Mouse (Mus musculus) liver, embryonic 15.5 days (tissue): Measurements from ENCODE around the gene Unc5c. TPM values are rescaled to one million over a fixed set of nuclear protein-coding genes. Genes with fewer than 3 reads are reported as not detected.

Experiments used
- ATAC-seq: fragments of 200-750 bp; cut with Nextera tagmentation; 2 replicates; pipeline ENCODE4 v1.8.0; 2017; ENCODE audit warnings: moderate number of reproducible peaks, mild to moderate bottlenecking, moderate library complexity; ENCODE audit not compliant: insufficient read depth
- H3K27ac ChIP-seq: fragments of 300-500 bp; sonication (generic); replicated peaks from 2 replicates; pipeline ENCODE4 v1.5.1; 2015; ENCODE audit warnings: mild to moderate bottlenecking, inconsistent platforms
- H3K27me3 ChIP-seq: fragments of 300-500 bp; sonication (generic); 2 replicates; pipeline ENCODE4 v1.6.1; 2015; ENCODE audit warnings: mild to moderate bottlenecking, inconsistent platforms
- H3K36me3 ChIP-seq: fragments of 300-500 bp; sonication (generic); replicated peaks from 2 replicates; pipeline ENCODE4 v1.6.1; 2015; ENCODE audit warnings: moderate library complexity, mild to moderate bottlenecking, inconsistent platforms
- H3K4me1 ChIP-seq: fragments of 300-500 bp; sonication (generic); replicated peaks from 2 replicates; pipeline ENCODE4 v1.6.1; 2015; ENCODE audit warnings: inconsistent platforms
- H3K4me2 ChIP-seq: fragments of 300-500 bp; sonication (generic); 2 replicates; pipeline ENCODE4 v1.6.1; 2015; ENCODE audit warnings: moderate library complexity, mild to moderate bottlenecking, inconsistent platforms
- H3K4me3 ChIP-seq: fragments of 300-500 bp; sonication (generic); replicated peaks from 2 replicates; pipeline ENCODE4 v1.5.1; 2015; ENCODE audit warnings: mild to moderate bottlenecking, inconsistent platforms
- H3K9ac ChIP-seq: fragments of 300-500 bp; sonication (generic); 2 replicates; pipeline ENCODE4 v1.6.1; 2015; ENCODE audit warnings: moderate library complexity, mild to moderate bottlenecking, inconsistent platforms
- H3K9me3 ChIP-seq: fragments of 300-500 bp; sonication (generic); replicated peaks from 2 replicates; pipeline ENCODE4 v1.6.1; 2016; ENCODE audit warnings: inconsistent platforms
- WGBS: fragments of 180-500 bp; shearing (Covaris S2); methylation state at CpG from one replicate; pipeline ENCODE4 v1.1.7; 2015; ENCODE audit warnings: mixed read lengths; ENCODE audit not compliant: insufficient replicate concordance; 5-methylcytosine and 5-hydroxymethylcytosine counted together
- polyA plus RNA-seq: library from polyadenylated mRNA; unstranded; fragments of >200 nt; fragmentation: Nextera tagmentation; extraction: Ambion mirVana; gene quantifications from 2 replicates; pipeline ENCODE4 v1.2.1, GENCODE M21; 2015

The Unc5c gene
- polyA plus RNA-seq, 1 experiment from 2014 or later = 0.21 TPM

- WGBS = 79% methylated on average over 2 of the region's 2 CpGs
- Histone ChIP-seq H3K9me3 (no peaks in the 10 kb centered on the region), H3K27ac (no peak overlapping the region), H3K4me2 (no peak overlapping the region), H3K36me3 (no peaks in the 10 kb centered on the region), H3K4me1 (no peaks in the 10 kb centered on the region), H3K27me3 (no peaks in the 10 kb centered on the region), H3K9ac (no peak overlapping the region), H3K4me3 (no peak overlapping the region)
- ATAC-seq = no peak
Measured at GRCm38 (mm10) chr3:141597974-141598373, 133.0 kb downstream of the Unc5c start.

- Histone ChIP-seq H3K4me2 (no peak overlapping the region), H3K36me3 (no peaks in the 10 kb centered on the region), H3K9ac (no peak overlapping the region), H3K27me3 (no peaks in the 10 kb centered on the region), H3K4me1 (no peaks in the 10 kb centered on the region), H3K27ac (no peak overlapping the region), H3K9me3 (no peaks in the 10 kb centered on the region), H3K4me3 (no peak overlapping the region)
- 61% methylated on average over 2 of the region's 2 CpGs for WGBS
- no peak for ATAC-seq
Measured at GRCm38 (mm10) chr3:141598936-141599335, 133.9 kb downstream of the Unc5c start.

GRCm38 (mm10) chr3:141601072-141601549, 136.1 kb downstream of the Unc5c start:
- Histone ChIP-seq H3K4me3 (no peak overlapping the region), H3K27me3 (no peaks in the 10 kb centered on the region), H3K27ac (no peak overlapping the region), H3K4me1 (no peaks in the 10 kb centered on the region), H3K9me3 (no peaks in the 10 kb centered on the region), H3K4me2 (no peak overlapping the region), H3K9ac (no peak overlapping the region), H3K36me3 (no peaks in the 10 kb centered on the region)
- 21% methylated on average over 6 of the region's 6 CpGs for WGBS
- ATAC-seq = no peak

- no peak for ATAC-seq
- H3K4me2 ChIP-seq = no peak overlapping the region
- H3K27me3 ChIP-seq = no peaks in the 10 kb centered on the region
- WGBS = 40% methylated on average over 1 of the region's 1 CpGs
- H3K27ac ChIP-seq = no peak overlapping the region
- no peak overlapping the region for H3K4me3 ChIP-seq
- no peaks in the 10 kb centered on the region for H3K36me3 ChIP-seq
- no peaks in the 10 kb centered on the region for H3K9me3 ChIP-seq
- no peak overlapping the region for H3K9ac ChIP-seq
- H3K4me1 ChIP-seq = no peaks in the 10 kb centered on the region
Measured at GRCm38 (mm10) chr3:141616718-141617117, 151.7 kb downstream of the Unc5c start.

GRCm38 (mm10) chr3:141618675-141619074, 153.7 kb downstream of the Unc5c start:
- ATAC-seq = no peak
- H3K36me3 ChIP-seq = no peaks in the 10 kb centered on the region
- no peak overlapping the region for H3K27ac ChIP-seq
- no peaks in the 10 kb centered on the region for H3K9me3 ChIP-seq
- H3K27me3 ChIP-seq = no peaks in the 10 kb centered on the region
- H3K4me3 ChIP-seq = no peak overlapping the region
- no peaks in the 10 kb centered on the region for H3K4me1 ChIP-seq
- no peak overlapping the region for H3K4me2 ChIP-seq
- WGBS = 13% methylated on average over 1 of the region's 1 CpGs
- H3K9ac ChIP-seq = no peak overlapping the region

- Histone ChIP-seq H3K36me3 (no peaks in the 10 kb centered on the region), H3K4me3 (no peak overlapping the region), H3K27ac (no peak overlapping the region), H3K4me1 (no peaks in the 10 kb centered on the region), H3K9me3 (no peaks in the 10 kb centered on the region), H3K9ac (no peak overlapping the region), H3K27me3 (no peaks in the 10 kb centered on the region), H3K4me2 (no peak overlapping the region)
- ATAC-seq = no peak
- WGBS = 61% methylated on average over 1 of the region's 1 CpGs
Measured at GRCm38 (mm10) chr3:141621496-141621895, 156.5 kb downstream of the Unc5c start.

GRCm38 (mm10) chr3:141626935-141627638, 162.1 kb downstream of the Unc5c start:
- no peak overlapping the region for H3K4me3 ChIP-seq
- no peaks in the 10 kb centered on the region for H3K27me3 ChIP-seq
- H3K36me3 ChIP-seq = no peaks in the 10 kb centered on the region
- no peak overlapping the region for H3K4me2 ChIP-seq
- H3K9me3 ChIP-seq = no peaks in the 10 kb centered on the region
- WGBS = 29% methylated on average over 1 of the region's 1 CpGs
- no peak overlapping the region for H3K9ac ChIP-seq
- no peaks in the 10 kb centered on the region for H3K4me1 ChIP-seq
- no peak overlapping the region for H3K27ac ChIP-seq
- ATAC-seq = no peak

GRCm38 (mm10) chr3:141627639-141627977, 162.6 kb downstream of the Unc5c start:
- H3K4me1 ChIP-seq = no peaks in the 10 kb centered on the region
- H3K4me3 ChIP-seq = no peak overlapping the region
- H3K27me3 ChIP-seq = no peaks in the 10 kb centered on the region
- no peaks in the 10 kb centered on the region for H3K9me3 ChIP-seq
- H3K9ac ChIP-seq = no peak overlapping the region
- H3K27ac ChIP-seq = no peak overlapping the region
- H3K36me3 ChIP-seq = no peaks in the 10 kb centered on the region
- WGBS = 45% methylated on average over 5 of the region's 5 CpGs
- no peak overlapping the region for H3K4me2 ChIP-seq
- ATAC-seq = no peak

- 18% methylated on average over 1 of the region's 1 CpGs for WGBS
Measured at GRCm38 (mm10) chr3:141629431-141629830, 164.4 kb downstream of the Unc5c start.

GRCm38 (mm10) chr3:141637900-141638299, 172.9 kb downstream of the Unc5c start:
- H3K4me2 ChIP-seq = no peak overlapping the region
- ATAC-seq = no peak
- no peak overlapping the region for H3K27ac ChIP-seq
- H3K9ac ChIP-seq = no peak overlapping the region
- no peaks in the 10 kb centered on the region for H3K9me3 ChIP-seq
- no peak overlapping the region for H3K4me3 ChIP-seq
- H3K4me1 ChIP-seq = no peaks in the 10 kb centered on the region
- no peaks in the 10 kb centered on the region for H3K36me3 ChIP-seq
- H3K27me3 ChIP-seq = no peaks in the 10 kb centered on the region
- 0% methylated on average over 1 of the region's 1 CpGs for WGBS

More at GRCm38 (mm10) chr3:141629431-141629830, 164.4 kb downstream of the Unc5c start:
- Histone ChIP-seq H3K9me3 (no peaks in the 10 kb centered on the region), H3K4me3 (no peak overlapping the region), H3K27ac (no peak overlapping the region), H3K9ac (no peak overlapping the region), H3K27me3 (no peaks in the 10 kb centered on the region), H3K4me1 (no peaks in the 10 kb centered on the region), H3K4me2 (no peak overlapping the region), H3K36me3 (no peaks in the 10 kb centered on the region)
- no peak for ATAC-seq

GRCm38 (mm10) chr3:141644264-141644663, 179.2 kb downstream of the Unc5c start:
- ATAC-seq = no peak
- H3K36me3 ChIP-seq = no peaks in the 10 kb centered on the region
- WGBS = 28% methylated on average over 5 of the region's 5 CpGs

GRCm38 (mm10) chr3:141646588-141646987, 181.6 kb downstream of the Unc5c start:
- Histone ChIP-seq H3K36me3 (no peaks in the 10 kb centered on the region), H3K27me3 (no peaks in the 10 kb centered on the region), H3K4me3 (no peak overlapping the region), H3K4me1 (no peaks in the 10 kb centered on the region), H3K9me3 (no peaks in the 10 kb centered on the region), H3K27ac (no peak overlapping the region), H3K4me2 (no peak overlapping the region), H3K9ac (no peak overlapping the region)
- WGBS = 50% methylated on average over 2 of the region's 2 CpGs
- no peak for ATAC-seq

More at GRCm38 (mm10) chr3:141644264-141644663, 179.2 kb downstream of the Unc5c start:
- H3K4me1 ChIP-seq = no peaks in the 10 kb centered on the region
- no peak overlapping the region for H3K27ac ChIP-seq
- no peaks in the 10 kb centered on the region for H3K27me3 ChIP-seq
- H3K9ac ChIP-seq = no peak overlapping the region
- H3K9me3 ChIP-seq = no peaks in the 10 kb centered on the region
- H3K4me2 ChIP-seq = no peak overlapping the region
- no peak overlapping the region for H3K4me3 ChIP-seq
